ENCODE assay signal across 7 mouse cellular contexts in the genomic region with DNA sequence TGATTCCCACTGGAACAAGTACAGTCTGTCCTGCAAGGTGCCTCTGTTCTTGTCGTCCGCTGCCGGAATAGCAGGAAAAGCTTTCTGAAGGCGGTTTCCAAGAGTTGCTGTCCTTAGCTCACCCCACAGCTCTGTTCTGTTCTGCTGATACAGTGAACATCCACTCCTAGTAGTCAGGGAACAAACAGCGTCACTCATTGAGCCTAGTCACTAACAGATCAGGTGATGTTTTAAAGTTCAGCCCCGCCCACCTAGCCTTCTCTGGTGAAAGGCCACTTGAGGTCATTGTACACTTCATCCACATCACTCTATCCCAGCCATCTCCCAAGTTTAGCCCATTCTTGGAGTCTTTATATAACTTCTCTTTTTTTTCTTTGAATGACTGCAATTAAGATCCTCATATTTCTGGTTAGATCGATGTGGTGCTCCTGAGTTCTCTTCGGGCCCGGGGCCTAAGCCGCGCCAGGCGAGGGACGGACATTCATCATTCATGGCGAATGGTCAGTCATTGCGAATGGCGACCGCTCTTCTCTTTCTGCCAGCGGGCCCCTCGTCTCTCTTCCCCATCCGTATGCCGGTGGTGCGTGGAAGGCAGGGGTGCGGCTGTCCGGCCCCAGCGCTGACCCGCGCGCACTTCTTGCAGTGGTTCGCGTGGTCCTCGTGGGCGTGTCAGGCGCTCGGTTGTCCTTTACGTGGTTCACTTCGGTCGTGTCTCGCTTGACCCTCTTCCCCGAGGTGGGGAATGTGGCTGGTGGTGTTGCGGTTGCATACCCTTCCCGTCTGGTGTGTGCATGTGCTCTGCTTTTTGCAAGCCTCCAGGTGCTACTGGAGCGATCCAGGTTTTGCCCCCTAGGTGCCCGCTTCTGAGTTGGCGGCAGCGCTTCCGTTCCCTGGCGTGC. TPM values are rescaled to one million over a fixed set of nuclear protein-coding genes. Genes with fewer than 3 reads are reported as not detected.
DNase-seq lines count a peak whose midpoint lies in the region; ATAC-seq and TF ChIP-seq lines count a peak whose summit lies in the region.

No protein-coding gene starts in this region.

- no peak for ATAC-seq in heart, embryonic 13.5 days (ENCODE audit: extremely low read depth, insufficient number of reproducible peaks, low FRiP score, low TSS enrichment)
- ATAC-seq in kidney, postnatal 0 days (replicated peaks; ENCODE audit: low FRiP score, low read depth), result peak; percentile 84
- peak; percentile 47; the same call in 1 of the 2 replicates for ATAC-seq in liver, embryonic 12.5 days
- ATAC-seq in neural tube, embryonic 13.5 days (ENCODE audit: low read depth), result peak; percentile 65

- no peaks in the 10 kb centered on the region for H3K36me3 ChIP-seq in forebrain, embryonic 10.5 days (replicated peaks)
- H3K36me3 ChIP-seq in heart, embryonic 13.5 days, result no peaks in the 10 kb centered on the region
- no peaks in the 10 kb centered on the region for H3K36me3 ChIP-seq in kidney, postnatal 0 days (ENCODE audit: insufficient read depth, low read length)
- no peaks in the 10 kb centered on the region for H3K36me3 ChIP-seq in liver, embryonic 12.5 days
- no peaks in the 10 kb centered on the region for H3K36me3 ChIP-seq in neural tube, embryonic 13.5 days

- no peaks in the 10 kb centered on the region for H3K9me3 ChIP-seq in forebrain, embryonic 10.5 days
- no peaks in the 10 kb centered on the region for H3K9me3 ChIP-seq in heart, embryonic 13.5 days
- H3K9me3 ChIP-seq in kidney, postnatal 0 days (replicated peaks; ENCODE audit: low read length), result no peaks in the 10 kb centered on the region
- no peaks in the 10 kb centered on the region for H3K9me3 ChIP-seq in liver, embryonic 12.5 days (replicated peaks)
- H3K9me3 ChIP-seq in neural tube, embryonic 13.5 days, result no peaks in the 10 kb centered on the region

- peak overlapping the region; percentile 68 for H3K9ac ChIP-seq in heart, embryonic 13.5 days
- H3K9ac ChIP-seq in kidney, postnatal 0 days (ENCODE audit: low read depth, low read length), result 0 out of 2 replicates have a peak overlapping the region, but pooled peaks have one; percentile 27
- no peak overlapping the region for H3K9ac ChIP-seq in liver, embryonic 12.5 days
- peak overlapping the region; percentile 70 for H3K9ac ChIP-seq in neural tube, embryonic 13.5 days

- peaks cover 24% of the 10 kb centered on the region for H3K27me3 ChIP-seq in forebrain, embryonic 10.5 days (ENCODE audit: poor library complexity, severe bottlenecking)
- H3K27me3 ChIP-seq in heart, embryonic 13.5 days (replicated peaks), result 0 out of 2 replicates have a peak, but pooled peaks cover 7% of the 10 kb centered on the region
- no peaks in the 10 kb centered on the region for H3K27me3 ChIP-seq in kidney, postnatal 0 days (ENCODE audit: insufficient read depth, low read length)
- peaks cover 21% of the 10 kb centered on the region for H3K27me3 ChIP-seq in liver, embryonic 12.5 days (replicated peaks)
- H3K27me3 ChIP-seq in neural tube, embryonic 13.5 days, result peaks cover 13% of the 10 kb centered on the region; the same call in 1 of the 2 replicates

- H3K4me2 ChIP-seq in heart, embryonic 13.5 days, result peak overlapping the region; percentile 83
- H3K4me2 ChIP-seq in kidney, postnatal 0 days (ENCODE audit: low read length), result peak overlapping the region; percentile 85
- H3K4me2 ChIP-seq in liver, embryonic 12.5 days, result peak overlapping the region; percentile 64
- H3K4me2 ChIP-seq in neural tube, embryonic 13.5 days, result peak overlapping the region; percentile 91

- peak overlapping the region; percentile 60 for H3K4me3 ChIP-seq in forebrain, embryonic 10.5 days
- peak overlapping the region; percentile 55 for H3K4me3 ChIP-seq in heart, embryonic 13.5 days
- H3K4me3 ChIP-seq in kidney, postnatal 0 days (replicated peaks; ENCODE audit: low read depth, low read length), result peak overlapping the region; percentile 42
- peak overlapping the region; percentile 39 for H3K4me3 ChIP-seq in liver, embryonic 12.5 days
- H3K4me3 ChIP-seq in neural tube, embryonic 13.5 days, result peak overlapping the region; percentile 48

- 19% methylated on average over 47 of the region's 47 CpGs for WGBS in forebrain, embryonic 10.5 days
- WGBS in heart, embryonic 13.5 days, result 12% methylated on average over 47 of the region's 47 CpGs
- WGBS in kidney, postnatal 0 days, result 17% methylated on average over 47 of the region's 47 CpGs
- 17% methylated on average over 46 of the region's 47 CpGs for WGBS in liver, embryonic 12.5 days (ENCODE audit: insufficient replicate concordance)
- WGBS in neural tube, embryonic 13.5 days, result 18% methylated on average over 47 of the region's 47 CpGs

- peak; percentile 3 to 22 for DNase-seq in cerebellum, adult 18-20 months
- no peak for DNase-seq in forebrain, embryonic 10.5 days (ENCODE audit: extremely low spot score, low spot score)
- peak; percentile 7 for DNase-seq in kidney, postnatal 0 days (ENCODE audit: low spot score)
- no peak for DNase-seq in spleen, postnatal 10 days (ENCODE audit: low spot score in 2 of 2)

- no peak for TF ChIP-seq CTCF in kidney, postnatal 0 days (IDR thresholded peaks at IDR 0.05; ENCODE audit: low read depth)

- 0 out of 2 replicates have a peak overlapping the region, but pooled peaks have one; percentile 16 for H3K27ac ChIP-seq in forebrain, embryonic 10.5 days
- H3K27ac ChIP-seq in heart, embryonic 13.5 days (replicated peaks), result no peak overlapping the region
- H3K27ac ChIP-seq in kidney, postnatal 0 days, result no peak overlapping the region
- H3K27ac ChIP-seq in liver, embryonic 12.5 days, result no peak overlapping the region
- H3K27ac ChIP-seq in neural tube, embryonic 13.5 days (replicated peaks), result no peak overlapping the region

- peaks cover 8% of the 10 kb centered on the region; the same call in 1 of the 2 replicates for H3K4me1 ChIP-seq in forebrain, embryonic 10.5 days
- H3K4me1 ChIP-seq in heart, embryonic 13.5 days, result 0 out of 2 replicates have a peak, but pooled peaks cover 5% of the 10 kb centered on the region
- no peaks in the 10 kb centered on the region for H3K4me1 ChIP-seq in kidney, postnatal 0 days (replicated peaks; ENCODE audit: insufficient read depth, low read length)
- H3K4me1 ChIP-seq in liver, embryonic 12.5 days, result 0 out of 2 replicates have a peak, but pooled peaks cover 3% of the 10 kb centered on the region
- H3K4me1 ChIP-seq in neural tube, embryonic 13.5 days (replicated peaks), result peaks cover 4% of the 10 kb centered on the region

RNA-seq across cellular contexts. Expression of a gene that starts 20.2 kb away (rescaled TPM):
- polyA plus RNA-seq in forebrain, embryonic 10.5 days (2016; fragmentation: Nextera tagmentation; extraction: Ambion mirVana), result not detected in 2 replicates
- 0.06 TPM in 1 of 2 replicates, not detected in the other for polyA plus RNA-seq in heart, embryonic 13.5 days (2015; fragmentation: Nextera tagmentation; extraction: Ambion mirVana)
- not detected in 2 replicates for polyA plus RNA-seq in kidney, postnatal 0 days (2015; fragmentation: Nextera tagmentation; extraction: Ambion mirVana)
- polyA plus RNA-seq in liver, embryonic 12.5 days (2016; fragmentation: Nextera tagmentation; extraction: Ambion mirVana), result not detected in 2 replicates
- not detected in 2 replicates for polyA plus RNA-seq in neural tube, embryonic 13.5 days (2015; fragmentation: Nextera tagmentation; extraction: Ambion mirVana)

RNA-seq across cellular contexts. Expression of a gene that starts 51.0 kb away (rescaled TPM):
- 24.1 and 25.5 TPM in 2 replicates for polyA plus RNA-seq in forebrain, embryonic 10.5 days (2016; fragmentation: Nextera tagmentation; extraction: Ambion mirVana)
- polyA plus RNA-seq in heart, embryonic 13.5 days (2015; fragmentation: Nextera tagmentation; extraction: Ambion mirVana), result 10.2 and 11.8 TPM in 2 replicates
- polyA plus RNA-seq in kidney, postnatal 0 days (2015; fragmentation: Nextera tagmentation; extraction: Ambion mirVana), result 14.1 TPM in 2 replicates
- 10.6 and 11.1 TPM in 2 replicates for polyA plus RNA-seq in liver, embryonic 12.5 days (2016; fragmentation: Nextera tagmentation; extraction: Ambion mirVana)
- 33.1 and 33.6 TPM in 2 replicates for polyA plus RNA-seq in neural tube, embryonic 13.5 days (2015; fragmentation: Nextera tagmentation; extraction: Ambion mirVana)

Comparison
In these comparisons a context has a peak if more than half of its experiments do, and no peak if none do; other contexts are left out.
1. DNase-seq: peak in cerebellum, adult 18-20 months (2 of 2) and kidney, postnatal 0 days (single experiment); none in forebrain, embryonic 10.5 days (single experiment) and spleen, postnatal 10 days (0 of 2).
2. Peak in every context shown above with its lines, with median percentiles within 50 percentile points of each other: H3K4me3 ChIP-seq and H3K4me2 ChIP-seq.